Mouse (Mus musculus) left cerebral cortex, adult 2 months (tissue): ENCODE data around the gene Gm4792. TPM values are rescaled to one million over a fixed set of nuclear protein-coding genes. Genes with fewer than 3 reads are reported as not detected.

Source experiments
- DNase-seq, 2 experiments: peaks; one replicate each; pipeline ENCODE4 v3.0.0; 2021 to 2022; ENCODE audit warnings: low spot score in 2 of 2, mixed read lengths in 1 of 2; ENCODE audit errors: extremely low spot score in 1 of 2
- H3K27ac ChIP-seq: fragments of 200-600 bp; 2 replicates; pipeline ENCODE4 v1.8.1; 2022
- H3K4me3 ChIP-seq: fragments of 200-600 bp; 2 replicates; pipeline ENCODE4 v1.8.1; 2022
- CTCF ChIP-seq: fragments of 200-600 bp; IDR thresholded peaks from 2 replicates; pipeline ENCODE4 v1.8.1; 2022; ENCODE audit warnings: antibody characterized with exemption, mild to moderate bottlenecking, moderate library complexity
- intact Hi-C: fragments of 180-260 bp; cut with DNase I; formaldehyde crosslinking; loops from one replicate; pipeline ENCODE4 v1.15.1; 2025
- total RNA-seq, 2 experiments: library from RNA; stranded (reverse); gene quantifications; 2 replicates each; pipeline ENCODE4 v1.2.3; 2021

Gene Gm4792
- total RNA-seq, 2 experiments from 2014 or later, result not detected

DNA sequence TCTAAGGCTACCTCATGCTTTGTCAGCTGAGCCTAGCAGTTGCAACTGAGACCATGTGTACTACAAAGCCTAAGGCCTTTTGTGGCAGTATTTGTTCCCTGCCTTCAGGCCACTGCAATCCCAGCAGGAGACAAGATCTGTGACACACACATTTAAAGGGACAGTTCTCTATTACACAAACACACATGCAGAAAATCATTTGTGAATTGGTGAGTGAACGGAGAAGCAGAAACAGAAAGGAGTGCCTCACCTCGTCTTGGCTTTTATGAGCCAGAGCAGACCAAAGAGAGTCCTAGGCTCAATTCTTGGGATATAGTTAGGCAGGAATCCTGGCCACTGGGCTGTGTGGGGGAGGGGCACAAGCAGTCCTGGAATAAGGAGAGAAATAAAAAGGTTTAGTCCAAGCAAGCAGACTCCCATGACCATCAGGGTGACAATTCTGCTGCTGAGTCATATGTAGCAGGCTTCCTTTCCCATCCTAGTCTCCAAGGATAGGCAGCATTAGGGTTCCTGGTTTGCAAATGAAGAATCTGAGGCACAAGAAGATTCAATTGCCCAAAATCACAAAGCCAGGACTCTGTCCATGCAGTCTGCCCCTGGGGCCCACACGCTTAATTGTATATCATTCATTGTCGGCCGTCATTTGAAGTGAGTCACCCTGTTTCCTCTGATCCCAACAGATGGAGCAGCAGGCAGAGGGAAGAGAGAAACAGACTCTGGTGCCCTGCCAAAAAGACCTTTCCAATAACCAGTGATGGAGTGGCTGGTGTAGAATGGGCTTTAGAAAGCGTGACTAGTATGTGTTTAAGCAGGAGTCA lies 3.4 kb downstream of the Gm4792 start:
- no peak for TF ChIP-seq CTCF
- H3K4me3 ChIP-seq, result no peak overlapping the region
- DNase-seq, result no peak
- intact Hi-C loops, result no loop called here
- H3K27ac ChIP-seq, result no peak overlapping the region

- DNase-seq, result no peak
- Histone ChIP-seq H3K4me3 (no peak overlapping the region), H3K27ac (no peak overlapping the region)
- TF ChIP-seq CTCF, result no peak
- intact Hi-C loops, result no loop called here
These were observed 4.1 kb downstream of the Gm4792 start for GRCm38 (mm10) chr10:94294437-94294836.

- intact Hi-C loops, result no loop called here
- TF ChIP-seq CTCF, result no peak
- no peak for DNase-seq
- Histone ChIP-seq H3K27ac (no peak overlapping the region), H3K4me3 (no peak overlapping the region)
These were observed 15.7 kb downstream of the Gm4792 start for GRCm38 (mm10) chr10:94282797-94283196.

DNA sequence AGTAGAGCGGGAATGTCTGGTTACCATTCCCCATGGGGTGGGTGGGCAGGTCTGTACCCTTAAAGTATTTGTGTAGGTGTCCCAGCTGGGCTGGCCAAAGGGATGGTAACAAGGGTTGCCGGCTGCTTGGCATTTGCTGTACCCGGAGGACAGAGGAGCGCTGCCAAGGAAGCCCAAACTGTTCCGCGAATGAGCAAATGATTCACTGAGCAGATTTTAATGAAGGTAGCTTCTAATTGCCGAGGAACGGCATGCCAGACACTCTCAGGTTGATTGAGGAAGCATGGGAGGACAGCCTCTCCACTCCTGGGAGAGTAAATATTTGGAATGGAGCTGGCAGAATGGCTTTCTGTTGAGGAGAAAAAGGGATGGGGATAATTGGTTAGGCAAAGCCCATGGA lies 16.3 kb downstream of the Gm4792 start:
- TF ChIP-seq CTCF, result no peak
- no peak overlapping the region for H3K27ac ChIP-seq

DNA sequence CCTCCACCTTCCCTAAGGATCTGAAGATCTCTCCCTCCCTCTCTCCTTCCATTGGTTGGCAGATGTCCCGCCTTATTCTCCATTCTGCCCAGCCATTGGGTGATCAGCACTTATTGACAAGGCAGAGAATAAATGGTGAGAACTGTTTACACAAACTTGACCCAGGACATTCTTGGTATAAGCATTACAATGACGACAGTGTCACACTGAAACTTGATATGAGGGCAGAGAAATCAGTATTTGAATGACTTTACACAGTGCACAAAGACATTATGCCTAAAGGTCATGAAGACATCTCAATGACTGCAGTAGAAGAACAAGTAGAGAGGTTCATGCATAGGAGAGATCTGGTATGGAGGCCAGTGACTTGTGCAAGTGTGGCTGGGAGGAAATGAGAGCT lies 22.0 kb downstream of the Gm4792 start:
- H3K27ac ChIP-seq, result no peak overlapping the region
- H3K4me3 ChIP-seq, result no peak overlapping the region
- DNase-seq, result no peak
- TF ChIP-seq CTCF, result no peak
- intact Hi-C loops, result no loop called here

More for the DNA sequence above, 16.3 kb downstream of the Gm4792 start:
- intact Hi-C loops, result no loop called here
- no peak overlapping the region for H3K4me3 ChIP-seq
- no peak for DNase-seq

DNA sequence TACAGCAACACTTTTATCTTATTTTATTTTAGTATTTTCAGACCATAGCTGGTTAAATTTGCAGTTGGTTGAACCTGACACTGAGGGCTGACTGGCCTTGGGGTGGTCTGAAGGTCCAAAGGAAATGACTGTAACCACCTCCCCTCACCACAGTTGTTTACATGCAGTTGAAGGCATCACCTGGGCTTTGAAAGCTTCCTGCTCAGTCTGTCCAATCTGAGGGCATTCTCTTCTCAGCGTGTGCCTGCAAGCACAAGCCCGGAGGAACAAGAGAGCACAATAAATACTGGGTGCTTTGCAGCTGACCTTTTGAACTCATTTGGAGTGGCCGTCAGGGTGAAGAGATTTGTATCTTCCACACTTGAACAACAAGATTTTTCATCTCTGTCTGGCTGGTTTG lies 23.2 kb downstream of the Gm4792 start:
- intact Hi-C loops, result no loop called here
- H3K4me3 ChIP-seq, result no peak overlapping the region
- H3K27ac ChIP-seq, result no peak overlapping the region
- DNase-seq, result no peak
- no peak for TF ChIP-seq CTCF

DNA sequence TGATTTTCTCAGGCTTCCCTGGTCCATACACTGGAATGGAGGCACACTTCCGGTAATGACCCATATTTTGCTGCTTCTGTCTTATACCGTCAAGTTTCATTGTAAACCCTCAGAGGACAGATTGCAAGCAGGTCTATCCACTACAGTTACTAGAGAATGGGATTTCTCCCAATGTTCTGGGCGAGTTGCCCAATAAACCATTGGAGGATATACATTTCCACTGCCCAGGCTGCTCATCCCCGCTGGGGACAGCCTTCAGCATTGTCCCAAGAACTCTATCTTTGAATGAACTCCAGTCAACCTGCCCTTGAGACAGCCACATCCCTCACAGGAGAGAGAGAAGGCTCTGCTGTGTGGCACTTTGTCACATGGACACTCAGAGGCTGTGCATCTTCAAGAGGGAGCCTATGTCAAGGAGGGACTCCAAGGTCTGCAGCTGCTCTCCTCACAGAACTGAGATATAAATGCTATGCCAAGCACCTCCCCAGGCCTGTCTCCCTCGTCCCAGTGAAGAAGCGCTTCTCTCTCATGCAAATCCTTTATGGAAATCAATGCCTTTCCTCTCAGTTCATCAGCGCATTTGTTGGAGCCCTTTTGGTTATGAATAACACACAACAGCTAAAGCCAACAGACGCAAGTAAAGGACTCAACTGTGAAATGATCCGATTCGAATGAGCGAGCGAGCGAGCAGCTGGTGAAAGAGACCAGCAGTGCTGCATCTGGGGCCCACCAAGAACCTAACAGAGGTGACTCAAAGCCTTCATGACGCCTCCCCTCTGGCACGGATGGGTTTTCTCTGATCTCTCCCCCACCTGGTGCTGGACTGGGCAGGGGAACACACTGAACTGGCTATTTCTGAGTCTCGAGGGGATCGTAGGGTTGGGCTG lies 32.6 kb downstream of the Gm4792 start:
- H3K27ac ChIP-seq, result no peak overlapping the region
- intact Hi-C loops, result no loop called here
- no peak for TF ChIP-seq CTCF
- H3K4me3 ChIP-seq, result no peak overlapping the region
- no peak for DNase-seq

DNA sequence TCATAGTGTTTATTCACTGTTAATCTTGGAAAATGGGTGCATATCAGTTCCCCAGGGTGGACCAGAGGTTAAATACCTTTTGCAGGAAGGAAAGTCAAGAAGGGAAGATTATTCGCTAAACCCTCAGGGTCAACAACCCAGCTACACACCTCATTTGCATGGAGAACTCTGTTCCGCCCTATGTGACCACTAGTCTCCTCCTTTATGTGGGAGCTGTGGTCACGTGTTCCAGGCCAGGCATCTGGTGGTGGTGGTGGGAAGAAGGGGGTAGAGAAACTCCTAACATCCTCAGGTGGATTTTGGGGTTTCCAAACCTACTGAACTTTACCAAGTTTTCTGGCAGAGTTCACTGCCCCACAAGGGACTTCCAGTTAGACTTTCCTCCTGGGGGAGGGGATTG lies 35.3 kb downstream of the Gm4792 start:
- no peak for TF ChIP-seq CTCF
- DNase-seq, result no peak
- Histone ChIP-seq H3K27ac (no peak overlapping the region), H3K4me3 (no peak overlapping the region)
- intact Hi-C loops, result no loop called here

DNA sequence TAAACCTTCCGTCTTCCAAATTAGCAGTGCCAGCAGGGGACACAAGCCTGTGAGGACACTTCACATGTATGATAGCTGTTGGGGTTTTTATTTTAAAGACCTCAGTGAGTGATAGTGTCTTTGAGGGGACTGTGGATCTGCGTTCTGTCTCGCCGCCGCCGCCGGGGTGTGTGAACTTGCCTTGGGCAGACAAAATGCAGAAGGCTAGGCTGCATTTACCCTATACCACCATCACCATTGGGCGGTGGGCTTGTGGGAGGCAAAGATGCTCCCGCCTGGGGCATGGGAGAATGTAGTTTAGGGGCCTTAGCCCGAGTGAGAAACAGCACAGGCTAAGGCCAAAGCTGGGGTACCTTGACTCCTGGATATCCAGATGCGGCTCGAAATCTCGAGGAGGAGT lies 35.9 kb downstream of the Gm4792 start:
- DNase-seq, result no peak
- no peak overlapping the region for H3K4me3 ChIP-seq
- intact Hi-C loops, result no loop called here
- no peak for TF ChIP-seq CTCF
- H3K27ac ChIP-seq, result no peak overlapping the region

- intact Hi-C loops, result no loop called here
- no peak overlapping the region for H3K4me3 ChIP-seq
- no peak for TF ChIP-seq CTCF
- no peak for DNase-seq
- no peak overlapping the region for H3K27ac ChIP-seq
These were observed 38.0 kb downstream of the Gm4792 start for GRCm38 (mm10) chr10:94260544-94260943.

- DNase-seq, result no peak
- Histone ChIP-seq H3K27ac (no peak overlapping the region), H3K4me3 (no peak overlapping the region)
- no peak for TF ChIP-seq CTCF
- intact Hi-C loops, result no loop called here
These were observed 42.0 kb downstream of the Gm4792 start for GRCm38 (mm10) chr10:94256518-94256917.

DNA sequence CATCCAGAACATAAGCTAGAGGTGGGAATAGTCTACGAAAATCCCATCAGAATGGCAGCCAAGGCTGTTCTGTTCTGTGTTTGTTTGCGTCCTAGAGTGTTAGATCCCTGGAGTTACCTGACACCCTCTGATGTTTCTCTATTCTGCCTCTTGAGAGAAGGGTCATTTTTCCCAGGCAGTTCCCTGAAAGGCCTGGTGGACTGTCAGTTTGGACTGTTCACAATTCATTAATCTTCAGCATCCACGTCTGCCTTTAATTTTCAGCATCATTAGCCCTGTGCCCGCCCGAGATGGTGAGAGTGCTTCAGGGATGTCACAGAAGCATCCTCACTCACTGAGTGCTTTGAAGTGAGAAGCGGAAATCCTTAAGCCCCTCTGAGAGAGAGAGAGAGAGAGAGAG lies 42.8 kb downstream of the Gm4792 start:
- no peak for TF ChIP-seq CTCF
- no peak for DNase-seq
- intact Hi-C loops, result no loop called here
- H3K27ac ChIP-seq, result no peak overlapping the region
- H3K4me3 ChIP-seq, result no peak overlapping the region
